Mouse (Mus musculus) hindbrain, embryonic 12.5 days (tissue): ENCODE data around the gene Smurf2. TPM values are rescaled to one million over a fixed set of nuclear protein-coding genes. Genes with fewer than 3 reads are reported as not detected.
"Not testable (repeated sequence)": the region's sequence is repeated elsewhere in the genome, so short reads cannot be mapped to it uniquely, and the experiment has no call there.

Source experiments
- ATAC-seq: fragments of 200-750 bp; cut with Nextera tagmentation; 2 replicates; pipeline ENCODE4 v1.8.0; 2017; ENCODE audit warnings: moderate TSS enrichment; ENCODE audit not compliant: low FRiP score
- H3K27ac ChIP-seq: fragments of 300-500 bp; sonication (generic); 2 replicates; pipeline ENCODE4 v1.5.1; 2016; ENCODE audit warnings: mild to moderate bottlenecking
- H3K27me3 ChIP-seq: fragments of 300-500 bp; sonication (generic); 2 replicates; pipeline ENCODE4 v1.6.1; 2016; ENCODE audit warnings: mild to moderate bottlenecking
- H3K36me3 ChIP-seq: fragments of 300-500 bp; sonication (generic); 2 replicates; pipeline ENCODE4 v1.6.1; 2016; ENCODE audit warnings: mild to moderate bottlenecking
- H3K4me1 ChIP-seq: fragments of 300-500 bp; sonication (generic); 2 replicates; pipeline ENCODE4 v1.6.1; 2016
- H3K4me2 ChIP-seq: fragments of 300-500 bp; sonication (generic); replicated peaks from 2 replicates; pipeline ENCODE4 v1.6.1; 2016; ENCODE audit warnings: mild to moderate bottlenecking
- H3K4me3 ChIP-seq: fragments of 300-500 bp; sonication (generic); 2 replicates; pipeline ENCODE4 v1.5.1; 2016; ENCODE audit warnings: mild to moderate bottlenecking
- H3K9ac ChIP-seq: fragments of 300-500 bp; sonication (generic); 2 replicates; pipeline ENCODE4 v1.6.1; 2016; ENCODE audit warnings: mild to moderate bottlenecking, moderate library complexity
- H3K9me3 ChIP-seq: fragments of 300-500 bp; sonication (generic); replicated peaks from 2 replicates; pipeline ENCODE4 v1.6.1; 2016; ENCODE audit warnings: mild to moderate bottlenecking
- WGBS: fragments of 180-500 bp; shearing (Covaris S2); methylation state at CpG from one replicate; pipeline ENCODE4 v1.1.7; 2016; 5-methylcytosine and 5-hydroxymethylcytosine counted together
- polyA plus RNA-seq: library from polyadenylated mRNA; unstranded; fragments of >200 nt; fragmentation: Nextera tagmentation; extraction: Ambion mirVana; gene quantifications from 2 replicates; pipeline ENCODE4 v1.2.1, GENCODE M21; 2016

The Smurf2 gene
- polyA plus RNA-seq, 1 experiment from 2014 or later, result 16.6 TPM

- H3K9me3 ChIP-seq, result no peaks in the 10 kb centered on the region
- H3K4me2 ChIP-seq, result no peak overlapping the region
- peaks cover 78% of the 10 kb centered on the region for H3K36me3 ChIP-seq
- no peak overlapping the region for H3K27ac ChIP-seq
- H3K27me3 ChIP-seq, result no peaks in the 10 kb centered on the region
- H3K9ac ChIP-seq, result no peak overlapping the region
- no peak for ATAC-seq
- no peak overlapping the region for H3K4me3 ChIP-seq
- 0 out of 2 replicates have a peak, but pooled peaks cover 4% of the 10 kb centered on the region for H3K4me1 ChIP-seq
- 91% methylated on average over 9 of the region's 9 CpGs for WGBS
Observed at GRCm38 (mm10) chr11:106819595-106819994, 100.9 kb downstream of the Smurf2 start.

GRCm38 (mm10) chr11:106818341-106818740, 102.2 kb downstream of the Smurf2 start:
- Histone ChIP-seq H3K4me2 (no peak overlapping the region), H3K36me3 (peaks cover 81% of the 10 kb centered on the region), H3K4me3 (no peak overlapping the region), H3K9me3 (no peaks in the 10 kb centered on the region), H3K27me3 (no peaks in the 10 kb centered on the region), H3K4me1 (0 out of 2 replicates have a peak, but pooled peaks cover 4% of the 10 kb centered on the region), H3K27ac (0 out of 2 replicates have a peak overlapping the region, but pooled peaks have one; percentile 17), H3K9ac (no peak overlapping the region)
- WGBS, result 69% methylated on average over 9 of the region's 9 CpGs
- ATAC-seq, result no peak

- Histone ChIP-seq H3K27ac (no peak overlapping the region), H3K9ac (no peak overlapping the region), H3K36me3 (peaks cover 84% of the 10 kb centered on the region), H3K4me3 (no peak overlapping the region), H3K4me2 (no peak overlapping the region), H3K27me3 (no peaks in the 10 kb centered on the region), H3K4me1 (0 out of 2 replicates have a peak, but pooled peaks cover 4% of the 10 kb centered on the region), H3K9me3 (no peaks in the 10 kb centered on the region)
- WGBS, result 90% methylated on average over 6 of the region's 6 CpGs
- no peak for ATAC-seq
Observed at GRCm38 (mm10) chr11:106817808-106818207, 102.7 kb downstream of the Smurf2 start.

- Histone ChIP-seq H3K27me3 (no peaks in the 10 kb centered on the region), H3K36me3 (peaks cover 82% of the 10 kb centered on the region), H3K27ac (no peak overlapping the region), H3K4me1 (0 out of 2 replicates have a peak, but pooled peaks cover 4% of the 10 kb centered on the region), H3K4me2 (no peak overlapping the region), H3K9me3 (no peaks in the 10 kb centered on the region), H3K9ac (no peak overlapping the region), H3K4me3 (no peak overlapping the region)
- ATAC-seq, result no peak
- 84% methylated on average over 3 of the region's 3 CpGs for WGBS
Observed at GRCm38 (mm10) chr11:106817156-106817555, 103.4 kb downstream of the Smurf2 start.

- H3K4me3 ChIP-seq, result no peak overlapping the region
- peaks cover 86% of the 10 kb centered on the region for H3K36me3 ChIP-seq
- H3K9ac ChIP-seq, result no peak overlapping the region
- ATAC-seq, result no peak
- H3K27me3 ChIP-seq, result no peaks in the 10 kb centered on the region
- H3K9me3 ChIP-seq, result no peaks in the 10 kb centered on the region
- no peak overlapping the region for H3K4me2 ChIP-seq
- 0 out of 2 replicates have a peak, but pooled peaks cover 4% of the 10 kb centered on the region for H3K4me1 ChIP-seq
- 85% methylated on average over 7 of the region's 7 CpGs for WGBS
- no peak overlapping the region for H3K27ac ChIP-seq
Observed at GRCm38 (mm10) chr11:106816316-106816715, 104.2 kb downstream of the Smurf2 start.

- Histone ChIP-seq H3K27me3 (no peaks in the 10 kb centered on the region), H3K9ac (no peak overlapping the region), H3K27ac (no peak overlapping the region), H3K4me3 (no peak overlapping the region), H3K4me1 (0 out of 2 replicates have a peak, but pooled peaks cover 4% of the 10 kb centered on the region), H3K9me3 (no peaks in the 10 kb centered on the region), H3K36me3 (peaks cover 87% of the 10 kb centered on the region), H3K4me2 (no peak overlapping the region)
- WGBS, result 91% methylated on average over 2 of the region's 2 CpGs
- ATAC-seq, result no peak
Observed at GRCm38 (mm10) chr11:106815761-106816160, 104.8 kb downstream of the Smurf2 start.

GRCm38 (mm10) chr11:106815331-106815730, 105.2 kb downstream of the Smurf2 start:
- no peak overlapping the region for H3K4me3 ChIP-seq
- 99% methylated on average over 2 of the region's 2 CpGs for WGBS
- no peak overlapping the region for H3K9ac ChIP-seq
- H3K27ac ChIP-seq, result no peak overlapping the region
- no peaks in the 10 kb centered on the region for H3K9me3 ChIP-seq
- ATAC-seq, result no peak
- peaks cover 86% of the 10 kb centered on the region for H3K36me3 ChIP-seq
- no peak overlapping the region for H3K4me2 ChIP-seq
- H3K27me3 ChIP-seq, result no peaks in the 10 kb centered on the region
- 0 out of 2 replicates have a peak, but pooled peaks cover 4% of the 10 kb centered on the region for H3K4me1 ChIP-seq

- Histone ChIP-seq H3K4me1 (0 out of 2 replicates have a peak, but pooled peaks cover 4% of the 10 kb centered on the region), H3K36me3 (peaks cover 89% of the 10 kb centered on the region), H3K4me2 (no peak overlapping the region), H3K9ac (no peak overlapping the region), H3K27ac (no peak overlapping the region), H3K9me3 (no peaks in the 10 kb centered on the region), H3K4me3 (no peak overlapping the region), H3K27me3 (no peaks in the 10 kb centered on the region)
- 70% methylated on average over 14 of the region's 14 CpGs for WGBS
- ATAC-seq, result no peak
Observed at GRCm38 (mm10) chr11:106814601-106815320, 105.8 kb downstream of the Smurf2 start.

GRCm38 (mm10) chr11:106812410-106813136, 107.9 kb downstream of the Smurf2 start:
- Histone ChIP-seq H3K4me2 (no peak overlapping the region), H3K27me3 (no peaks in the 10 kb centered on the region), H3K9me3 (no peaks in the 10 kb centered on the region), H3K4me1 (no peaks in the 10 kb centered on the region), H3K9ac (no peak overlapping the region), H3K27ac (no peak overlapping the region), H3K4me3 (no peak overlapping the region), H3K36me3 (peaks cover 81% of the 10 kb centered on the region)
- ATAC-seq, result no peak
- WGBS, result 96% methylated on average over 7 of the region's 7 CpGs

GRCm38 (mm10) chr11:106807442-106807841, 113.1 kb downstream of the Smurf2 start:
- not testable (repeated sequence) for H3K27ac ChIP-seq, H3K9ac ChIP-seq, H3K9me3 ChIP-seq, ATAC-seq, H3K27me3 ChIP-seq, H3K4me1 ChIP-seq, H3K4me2 ChIP-seq, H3K4me3 ChIP-seq
- peaks cover 61% of the 10 kb centered on the region for H3K36me3 ChIP-seq
- WGBS, result 70% methylated on average over 1 of the region's 1 CpGs

- WGBS, result 81% methylated on average over 10 of the region's 10 CpGs
- Histone ChIP-seq H3K9me3 (peaks cover 6% of the 10 kb centered on the region; the same call in 1 of the 2 replicates), H3K27ac (no peak overlapping the region), H3K36me3 (peaks cover 76% of the 10 kb centered on the region), H3K4me2 (no peak overlapping the region), H3K4me3 (no peak overlapping the region), H3K4me1 (no peaks in the 10 kb centered on the region), H3K27me3 (no peaks in the 10 kb centered on the region), H3K9ac (no peak overlapping the region)
- ATAC-seq, result no peak
Observed at GRCm38 (mm10) chr11:106802069-106802627, 118.4 kb downstream of the Smurf2 start.

- H3K27me3 ChIP-seq, result no peaks in the 10 kb centered on the region
- H3K4me2 ChIP-seq, result no peak overlapping the region
- 68% methylated on average over 9 of the region's 9 CpGs for WGBS
- H3K4me1 ChIP-seq, result no peaks in the 10 kb centered on the region
- H3K9me3 ChIP-seq, result peaks cover 6% of the 10 kb centered on the region; the same call in 1 of the 2 replicates
- H3K9ac ChIP-seq, result no peak overlapping the region
- ATAC-seq, result no peak
- H3K27ac ChIP-seq, result no peak overlapping the region
- no peak overlapping the region for H3K4me3 ChIP-seq
- H3K36me3 ChIP-seq, result peaks cover 63% of the 10 kb centered on the region
Observed at GRCm38 (mm10) chr11:106795679-106796078, 124.8 kb downstream of the Smurf2 start.
